Mouse (Mus musculus) adrenal gland, adult 10 weeks (tissue): Measurements from ENCODE around the gene Dnajb6. TPM values are rescaled to one million over a fixed set of nuclear protein-coding genes. Genes with fewer than 3 reads are reported as not detected.

Experiments used
- polyA plus RNA-seq: library from polyadenylated mRNA; stranded (reverse); fragments of 350-450 nt; fragmentation: Illumina TruSeq; extraction: RNeasy Lipid Tissue Mini Kit (QIAGEN cat#74804); gene quantifications from one replicate; pipeline ENCODE4 v1.2.3, GENCODE M21; 2014; ENCODE audit warnings: low read depth, low replicate concordance

Gene Dnajb6
- polyA plus RNA-seq, result 434 TPM

GRCm38 (mm10) chr5:29735557-29736061, at the start of gene Dnajb6, which contains the start of gene Gm5129:
TSS of gene Dnajb6 (plus strand) at chr5:29735688.
TSS of gene Gm5129 (minus strand) at chr5:29735936.

Other genes starting within 250 kb of the Dnajb6 start
- gene Ube3c, start 166.4 kb upstream of the Dnajb6 start, polyA plus RNA-seq, result 72.1 TPM
- gene Gm5129, start 248 bp downstream of the Dnajb6 start, polyA plus RNA-seq, result not detected